Mouse (Mus musculus) forebrain, embryonic 16.5 days (tissue): ENCODE results near the gene Keg1. TPM values are rescaled to one million over a fixed set of nuclear protein-coding genes. Genes with fewer than 3 reads are reported as not detected.
"Not testable (repeated sequence)": the region's sequence is repeated elsewhere in the genome, so short reads cannot be mapped to it uniquely, and the experiment has no call there.

Experiments
- ATAC-seq: fragments of 200-750 bp; cut with Nextera tagmentation; 2 replicates; pipeline ENCODE4 v1.8.0; 2017; ENCODE audit warnings: mild to moderate bottlenecking, moderate library complexity
- H3K27ac ChIP-seq: fragments of 300-500 bp; sonication (generic); 2 replicates; pipeline ENCODE4 v1.5.1; 2014; ENCODE audit warnings: low read length, control low read depth
- H3K27me3 ChIP-seq: fragments of 300-500 bp; sonication (generic); replicated peaks from 2 replicates; pipeline ENCODE4 v1.6.1; 2014; ENCODE audit warnings: low read length; ENCODE audit not compliant: control insufficient read depth, insufficient read depth
- H3K36me3 ChIP-seq: fragments of 300-500 bp; sonication (generic); 2 replicates; pipeline ENCODE4 v1.6.1; 2014; ENCODE audit not compliant: control insufficient read depth, insufficient read depth
- H3K4me1 ChIP-seq: fragments of 300-500 bp; sonication (generic); replicated peaks from 2 replicates; pipeline ENCODE4 v1.6.1; 2014; ENCODE audit warnings: low read length; ENCODE audit not compliant: control insufficient read depth, insufficient read depth
- H3K4me2 ChIP-seq: fragments of 300-500 bp; sonication (generic); 2 replicates; pipeline ENCODE4 v1.6.1; 2014; ENCODE audit warnings: mild to moderate bottlenecking, low read length, control low read depth
- H3K4me3 ChIP-seq: fragments of 300-500 bp; sonication (generic); replicated peaks from 2 replicates; pipeline ENCODE4 v1.5.1; 2014; ENCODE audit warnings: mild to moderate bottlenecking, low read length, control low read depth
- H3K9ac ChIP-seq: fragments of 300-500 bp; sonication (generic); replicated peaks from 2 replicates; pipeline ENCODE4 v1.6.1; 2014; ENCODE audit warnings: low read depth, low read length, control low read depth
- H3K9me3 ChIP-seq: fragments of 300-500 bp; sonication (generic); 2 replicates; pipeline ENCODE4 v1.6.1; 2016; ENCODE audit warnings: low read length; ENCODE audit not compliant: control insufficient read depth
- WGBS: fragments of 180-500 bp; shearing (Covaris S2); extraction: QIAGEN DNeasy Blood & Tissue Kit; methylation state at CpG from one replicate; pipeline ENCODE4 v1.1.7; 2014; 5-methylcytosine and 5-hydroxymethylcytosine counted together
- polyA plus RNA-seq: library from polyadenylated mRNA; unstranded; fragments of >200 nt; fragmentation: Nextera tagmentation; extraction: Ambion mirVana; gene quantifications from 2 replicates; pipeline ENCODE4 v1.2.1, GENCODE M21; 2015

Keg1 gene
- polyA plus RNA-seq: not detected in 2 replicates

DNA sequence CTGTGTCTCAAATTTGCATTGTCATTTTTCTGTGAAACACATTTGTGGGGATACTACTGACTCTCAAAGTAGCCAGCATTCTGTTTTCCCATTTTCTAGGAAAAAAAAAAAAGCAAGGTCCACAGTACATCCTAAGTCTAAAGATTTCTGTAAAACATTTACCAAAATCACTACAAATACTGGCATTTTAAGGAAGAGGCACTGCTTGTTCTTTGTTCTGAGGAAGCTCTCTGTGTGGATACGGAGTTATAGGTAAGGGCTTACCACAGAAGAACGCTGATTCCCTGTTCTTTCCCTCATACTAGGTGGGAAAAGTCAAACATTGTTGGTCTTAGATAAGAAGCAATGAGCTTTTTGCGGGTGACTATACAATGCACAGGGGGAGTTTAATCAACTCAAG is at the start of gene Keg1:
Gene Keg1, plus strand, starts transcription at position 197 of the 400 bp plus-strand sequence.
- no peak within 1 kb of the TSS for H3K27ac ChIP-seq
- no peaks in the 10 kb centered on the region for H3K36me3 ChIP-seq
- no peaks in the 10 kb centered on the region for H3K9me3 ChIP-seq
- H3K27me3 ChIP-seq: no peaks in the 10 kb centered on the region
- H3K4me2 ChIP-seq: no peak within 1 kb of the TSS
- 89% methylated on average over 3 of the region's 3 CpGs for WGBS
- no peaks in the 10 kb centered on the region for H3K4me1 ChIP-seq
- no peak within 1 kb of the TSS for H3K4me3 ChIP-seq
- H3K9ac ChIP-seq: no peak within 1 kb of the TSS
- ATAC-seq: no peak

DNA sequence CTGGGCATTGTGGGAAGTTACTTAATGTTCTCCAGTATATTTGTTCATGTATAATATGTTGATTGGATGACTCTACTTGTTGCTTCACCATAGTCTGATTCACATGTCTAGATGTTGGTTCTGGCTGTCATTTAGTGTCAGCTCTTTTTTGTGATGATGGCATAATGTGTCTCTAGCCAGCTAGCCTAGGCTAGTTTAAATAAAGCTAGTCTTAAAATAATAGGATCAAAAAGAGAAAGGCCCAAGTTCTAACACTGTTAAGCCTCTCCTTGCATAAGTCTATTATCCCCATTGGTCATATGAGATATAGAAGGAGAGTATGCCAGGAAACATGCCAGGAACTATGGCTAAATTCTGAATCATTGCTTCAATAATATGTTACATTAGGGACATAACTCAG is 46.1 kb upstream of the Keg1 start:
- no peak overlapping the region for H3K9ac ChIP-seq
- no peak overlapping the region for H3K27ac ChIP-seq
- no peak overlapping the region for H3K4me3 ChIP-seq
- H3K36me3 ChIP-seq: no peaks in the 10 kb centered on the region
- H3K4me2 ChIP-seq: no peak overlapping the region
- H3K27me3 ChIP-seq: no peaks in the 10 kb centered on the region
- no peaks in the 10 kb centered on the region for H3K9me3 ChIP-seq
- no peak for ATAC-seq
- H3K4me1 ChIP-seq: no peaks in the 10 kb centered on the region

DNA sequence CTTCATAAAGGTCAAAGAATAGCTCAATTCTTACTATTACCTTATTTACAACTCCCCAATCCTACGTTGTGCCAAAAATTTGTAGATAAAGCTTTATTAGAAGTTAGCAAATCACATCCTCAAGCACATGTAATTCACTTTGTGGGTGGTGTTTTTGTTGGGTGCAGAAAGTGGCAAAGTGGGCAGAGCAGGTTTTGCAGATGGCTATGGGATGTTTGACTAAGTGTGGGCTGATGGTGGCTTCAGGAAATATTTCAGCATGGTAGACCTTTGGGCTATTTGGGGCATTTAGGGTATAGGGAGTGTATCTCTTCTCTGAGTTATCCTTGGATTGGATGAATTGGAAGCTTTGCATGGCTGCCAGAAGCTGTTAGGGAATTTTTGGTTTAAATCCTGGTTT is 29.4 kb upstream of the Keg1 start:
- no peaks in the 10 kb centered on the region for H3K27me3 ChIP-seq
- no peaks in the 10 kb centered on the region for H3K9me3 ChIP-seq
- no peak overlapping the region for H3K4me2 ChIP-seq
- no peak overlapping the region for H3K9ac ChIP-seq
- no peak overlapping the region for H3K27ac ChIP-seq
- no peak for ATAC-seq
- no peaks in the 10 kb centered on the region for H3K36me3 ChIP-seq
- no peaks in the 10 kb centered on the region for H3K4me1 ChIP-seq
- H3K4me3 ChIP-seq: no peak overlapping the region
- WGBS: 76% methylated on average over 1 of the region's 1 CpGs

DNA sequence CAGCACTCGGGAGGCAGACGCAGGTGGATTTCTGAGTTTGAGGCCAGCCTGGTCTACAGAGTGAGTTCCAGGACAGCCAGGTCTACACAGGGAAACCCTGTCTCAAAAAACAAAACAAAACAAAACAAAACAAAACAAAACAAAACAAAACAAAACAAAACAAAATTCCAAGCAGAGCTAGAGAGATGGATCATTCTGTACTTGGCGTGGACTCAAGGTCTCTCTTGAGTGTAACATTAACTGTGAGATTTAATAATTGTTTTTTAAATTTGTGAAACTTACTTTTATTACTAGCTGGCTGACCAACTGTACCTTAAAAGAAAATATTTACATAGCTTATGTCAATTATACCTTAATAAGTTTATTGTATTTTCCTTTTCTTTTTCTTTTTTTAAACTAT is 27.0 kb upstream of the Keg1 start:
- H3K9ac ChIP-seq, H3K27ac ChIP-seq, H3K4me1 ChIP-seq, ATAC-seq, H3K4me3 ChIP-seq, H3K27me3 ChIP-seq, H3K4me2 ChIP-seq, H3K36me3 ChIP-seq, H3K9me3 ChIP-seq: not testable (repeated sequence)
- WGBS: 93% methylated on average over 3 of the region's 3 CpGs

DNA sequence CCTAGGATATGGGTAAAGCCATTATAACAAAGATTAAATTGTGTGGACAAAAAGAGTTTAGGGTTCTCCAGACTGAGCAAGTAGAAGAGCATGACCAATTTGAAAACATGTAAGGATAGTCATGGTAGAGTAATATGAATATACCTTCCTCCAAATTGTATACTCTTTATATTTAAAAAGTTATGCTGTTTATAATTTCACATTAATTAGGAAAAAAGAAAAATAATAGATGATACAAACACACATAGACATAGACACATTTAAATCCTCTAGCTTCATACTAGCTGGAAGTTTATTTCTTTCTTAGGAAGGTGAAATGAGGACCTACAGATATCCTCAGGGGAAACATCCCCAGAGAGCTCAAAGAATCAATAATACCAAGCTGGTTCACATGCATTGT is 25.4 kb upstream of the Keg1 start, which contains the start of gene Olfr1442:
Gene Olfr1442, plus strand, starts transcription at position 301 of the 400 bp plus-strand sequence.
- no peaks in the 10 kb centered on the region for H3K9me3 ChIP-seq
- no peak within 1 kb of the TSS for H3K9ac ChIP-seq
- no peak within 1 kb of the TSS for H3K4me3 ChIP-seq
- no peak within 1 kb of the TSS for H3K27ac ChIP-seq
- ATAC-seq: no peak
- no peaks in the 10 kb centered on the region for H3K27me3 ChIP-seq
- no peaks in the 10 kb centered on the region for H3K36me3 ChIP-seq
- no peak within 1 kb of the TSS for H3K4me2 ChIP-seq
- H3K4me1 ChIP-seq: no peaks in the 10 kb centered on the region

DNA sequence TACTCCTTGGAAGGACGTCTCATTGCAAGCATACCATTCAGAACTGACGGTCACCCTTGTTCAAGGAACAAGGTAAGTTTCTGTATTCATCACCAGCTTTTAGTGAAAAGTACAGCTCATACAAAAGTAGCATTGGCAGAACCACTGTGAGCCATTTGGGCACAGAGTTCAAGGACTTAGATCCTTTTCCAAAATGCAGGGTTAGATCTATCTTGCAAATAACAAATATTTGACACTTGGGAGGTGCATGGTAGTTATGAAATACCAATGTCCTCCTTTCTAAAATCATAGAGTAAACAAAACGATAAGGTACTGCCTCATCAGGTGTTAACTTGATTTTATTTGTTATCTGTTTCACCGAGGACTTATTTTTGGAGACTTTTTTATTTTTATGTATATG is 24.5 kb upstream of the Keg1 start:
- no peaks in the 10 kb centered on the region for H3K27me3 ChIP-seq

DNA sequence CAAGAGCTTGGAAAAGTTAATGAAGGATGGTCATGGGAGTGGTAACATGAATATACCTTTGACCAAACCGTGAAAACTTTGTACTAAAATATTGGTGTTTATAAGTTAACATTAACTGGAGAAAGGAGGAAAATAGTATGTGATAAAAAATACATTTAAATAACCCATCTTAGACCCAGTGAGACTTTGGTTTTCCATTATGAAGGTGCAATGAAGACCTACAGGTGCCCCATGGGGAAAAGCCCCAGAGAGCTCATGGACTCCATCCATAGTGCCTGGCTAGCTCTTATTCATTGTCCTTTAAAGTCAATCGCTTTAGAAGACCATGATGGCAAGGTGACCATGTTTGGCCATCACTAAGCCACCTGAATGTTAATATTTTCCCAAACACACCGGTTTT is 17.8 kb upstream of the Keg1 start, which contains the start of gene Olfr1443:
Gene Olfr1443, plus strand, starts transcription at position 301 of the 400 bp plus-strand sequence.
- Histone ChIP-seq H3K4me3 (no peak within 1 kb of the TSS), H3K36me3 (no peaks in the 10 kb centered on the region), H3K4me2 (no peak within 1 kb of the TSS), H3K9me3 (no peaks in the 10 kb centered on the region), H3K27ac (no peak within 1 kb of the TSS), H3K27me3 (no peaks in the 10 kb centered on the region), H3K9ac (no peak within 1 kb of the TSS), H3K4me1 (no peaks in the 10 kb centered on the region)
- no peak for ATAC-seq
- WGBS: 75% methylated on average over 3 of the region's 3 CpGs

More for the DNA sequence above, 24.5 kb upstream of the Keg1 start:
- Histone ChIP-seq H3K36me3 (no peaks in the 10 kb centered on the region), H3K4me2 (no peak overlapping the region), H3K9ac (no peak overlapping the region), H3K4me3 (no peak overlapping the region), H3K27ac (no peak overlapping the region), H3K9me3 (no peaks in the 10 kb centered on the region), H3K4me1 (no peaks in the 10 kb centered on the region)
- no peak for ATAC-seq
- WGBS: 85% methylated on average over 4 of the region's 4 CpGs

DNA sequence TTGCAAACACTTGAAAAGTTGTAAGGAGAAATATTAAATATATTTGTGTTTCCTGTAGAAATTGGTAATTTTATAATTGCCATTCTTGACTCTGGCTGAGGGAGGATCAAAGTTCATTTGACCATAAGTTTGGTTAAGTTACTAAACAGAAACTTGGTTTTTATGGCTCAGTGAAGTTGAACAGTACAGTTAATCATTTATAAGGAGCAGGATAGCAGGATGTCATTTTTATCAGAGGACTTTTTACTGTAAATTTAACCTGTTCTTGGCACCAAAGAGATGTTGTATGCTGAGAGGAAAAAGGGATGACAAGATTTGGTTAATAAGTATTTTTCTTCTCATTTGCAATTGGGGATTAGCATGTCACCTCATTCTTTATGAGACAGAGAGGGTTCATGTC is 10.9 kb upstream of the Keg1 start:
- Histone ChIP-seq H3K9ac (no peak overlapping the region), H3K4me2 (no peak overlapping the region), H3K9me3 (no peaks in the 10 kb centered on the region), H3K4me1 (no peaks in the 10 kb centered on the region), H3K27me3 (no peaks in the 10 kb centered on the region), H3K27ac (no peak overlapping the region), H3K36me3 (no peaks in the 10 kb centered on the region), H3K4me3 (no peak overlapping the region)
- ATAC-seq: no peak

DNA sequence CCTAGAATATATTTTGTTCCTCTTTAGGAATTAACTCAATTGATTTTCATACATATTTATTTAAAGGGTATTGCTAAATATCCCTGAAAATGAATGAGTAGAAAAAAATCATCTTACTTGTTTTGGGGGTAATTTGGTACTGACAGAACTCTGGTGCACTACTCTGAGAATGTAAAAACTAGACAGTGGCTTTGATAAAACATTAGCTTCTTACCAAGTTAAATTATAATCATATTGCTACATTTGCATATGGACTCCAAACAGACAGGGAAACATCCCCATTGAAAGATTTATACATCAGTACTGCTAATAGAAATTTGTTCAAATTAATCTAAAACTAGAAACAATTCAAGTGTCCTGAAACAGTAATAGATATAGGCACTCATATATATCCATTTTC is 10.4 kb upstream of the Keg1 start:
- no peaks in the 10 kb centered on the region for H3K27me3 ChIP-seq
- no peaks in the 10 kb centered on the region for H3K36me3 ChIP-seq
- ATAC-seq: no peak
- H3K9me3 ChIP-seq: no peaks in the 10 kb centered on the region
- no peak overlapping the region for H3K9ac ChIP-seq
- no peak overlapping the region for H3K4me2 ChIP-seq
- no peak overlapping the region for H3K27ac ChIP-seq
- H3K4me3 ChIP-seq: no peak overlapping the region
- no peaks in the 10 kb centered on the region for H3K4me1 ChIP-seq

DNA sequence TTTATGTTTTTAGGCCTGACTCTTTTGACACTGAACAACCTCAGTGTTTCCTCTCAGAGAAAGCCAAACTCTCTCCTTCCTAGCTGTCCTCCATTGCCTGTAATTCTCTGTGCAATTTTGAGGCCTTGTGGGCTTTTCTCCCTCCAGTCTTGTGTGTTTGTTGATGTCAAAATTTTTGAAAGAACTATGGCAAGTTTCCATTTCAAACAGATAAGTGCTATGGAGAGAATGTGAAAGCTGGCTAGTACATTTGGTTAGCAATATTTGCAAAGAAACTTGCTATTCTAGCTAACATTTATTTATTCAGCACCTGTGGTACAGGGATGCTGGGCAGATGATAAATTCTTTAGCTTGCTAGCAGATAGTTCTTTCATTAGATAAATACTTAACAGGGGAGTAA is 635 bp downstream of the Keg1 start:
- Histone ChIP-seq H3K36me3 (no peaks in the 10 kb centered on the region), H3K4me1 (no peaks in the 10 kb centered on the region), H3K27ac (no peak overlapping the region), H3K4me3 (no peak overlapping the region), H3K27me3 (no peaks in the 10 kb centered on the region), H3K4me2 (no peak overlapping the region), H3K9ac (no peak overlapping the region), H3K9me3 (no peaks in the 10 kb centered on the region)
- no peak for ATAC-seq
